In the genomic region with DNA sequence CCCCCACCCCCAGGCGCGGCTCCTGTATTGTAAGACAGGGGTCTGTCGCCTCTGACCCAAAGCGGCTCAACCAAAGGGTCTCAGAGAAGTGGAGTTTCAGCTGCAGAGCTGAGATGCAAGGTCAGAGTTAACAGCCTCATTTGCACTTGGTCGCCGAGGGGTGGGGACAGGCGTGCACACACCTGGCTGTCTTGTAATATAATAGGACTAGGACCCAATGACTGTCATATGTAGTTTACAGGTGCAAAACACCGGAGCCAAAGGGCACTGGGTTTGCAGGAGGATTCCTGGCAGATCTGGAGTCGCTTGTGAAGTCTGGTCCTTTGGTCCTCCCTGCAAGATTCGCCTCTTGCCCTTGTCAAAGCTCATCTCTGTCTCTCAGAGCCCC, we compare ENCODE assay signal across 8 mouse cellular contexts. TPM values are rescaled to one million over a fixed set of nuclear protein-coding genes. Genes with fewer than 3 reads are reported as not detected.
DNase-seq lines count a peak whose midpoint lies in the region; ATAC-seq lines count a peak whose summit lies in the region.

No protein-coding gene starts in this region.

- peak overlapping the region; percentile 99 for H3K4me2 ChIP-seq in embryonic facial prominence, embryonic 15.5 days (replicated peaks)
- peak overlapping the region; percentile 100 for H3K4me2 ChIP-seq in midbrain, embryonic 13.5 days (replicated peaks)

- no peaks in the 10 kb centered on the region for H3K9me3 ChIP-seq in embryonic facial prominence, embryonic 15.5 days (replicated peaks)
- H3K9me3 ChIP-seq in midbrain, embryonic 13.5 days = no peaks in the 10 kb centered on the region

- peaks cover 12% of the 10 kb centered on the region; the same call in 1 of the 2 replicates for H3K27me3 ChIP-seq in embryonic facial prominence, embryonic 15.5 days
- H3K27me3 ChIP-seq in midbrain, embryonic 13.5 days = peaks cover 57% of the 10 kb centered on the region

- no peak; the same call in 1 of the 2 replicates for ATAC-seq in embryonic facial prominence, embryonic 15.5 days (ENCODE audit: insufficient number of reproducible peaks, low FRiP score, low TSS enrichment, low read depth)
- ATAC-seq in midbrain, embryonic 13.5 days = no peak; the same call in 1 of the 2 replicates

- H3K4me1 ChIP-seq in embryonic facial prominence, embryonic 15.5 days = peaks cover 7% of the 10 kb centered on the region; the same call in 1 of the 2 replicates
- peaks cover 12% of the 10 kb centered on the region for H3K4me1 ChIP-seq in midbrain, embryonic 13.5 days (replicated peaks)

- 7% methylated on average over 10 of the region's 10 CpGs for WGBS in embryonic facial prominence, embryonic 15.5 days
- WGBS in midbrain, embryonic 13.5 days = 7% methylated on average over 10 of the region's 10 CpGs

- peak overlapping the region; percentile 65 for H3K4me3 ChIP-seq in embryonic facial prominence, embryonic 15.5 days (replicated peaks)
- H3K4me3 ChIP-seq in midbrain, embryonic 13.5 days (replicated peaks) = peak overlapping the region; percentile 75

- peak; percentile 19 for DNase-seq in kidney, adult 11 months
- DNase-seq in kidney, adult 8-10 months = no peak
- peak; percentile 18 for DNase-seq in kidney, adult 9 months
- DNase-seq in layer of hippocampus, adult 11-12 months (ENCODE audit: low spot score) = no peak
- no peak for DNase-seq in cerebellum, adult 9-10 months
- no peak for DNase-seq in layer of hippocampus, postnatal 14 days (ENCODE audit: low spot score in 2 of 2)

- H3K36me3 ChIP-seq in embryonic facial prominence, embryonic 15.5 days = no peaks in the 10 kb centered on the region
- no peaks in the 10 kb centered on the region for H3K36me3 ChIP-seq in midbrain, embryonic 13.5 days

- no peak overlapping the region for H3K27ac ChIP-seq in embryonic facial prominence, embryonic 15.5 days (replicated peaks)
- no peak overlapping the region for H3K27ac ChIP-seq in midbrain, embryonic 13.5 days

- H3K9ac ChIP-seq in embryonic facial prominence, embryonic 15.5 days = peak overlapping the region; percentile 54
- H3K9ac ChIP-seq in midbrain, embryonic 13.5 days (replicated peaks) = peak overlapping the region; percentile 77

RNA-seq across cellular contexts. Expression of a gene that starts 0.3 kb away (rescaled TPM):
- polyA plus RNA-seq in embryonic facial prominence, embryonic 15.5 days (2015; fragmentation: Nextera tagmentation; extraction: Ambion mirVana) = 27.9 and 30.1 TPM in 2 replicates
- 5.1 and 6.4 TPM in 2 replicates for polyA plus RNA-seq in midbrain, embryonic 13.5 days (2015; fragmentation: Nextera tagmentation; extraction: Ambion mirVana)
- total RNA-seq in layer of hippocampus, postnatal 14 days (2021) = 10 to 100 TPM; 26.3 to 28.1 TPM

RNA-seq across cellular contexts. Expression of a gene that starts 24.8 kb away (rescaled TPM):
- 63.0 and 67.3 TPM in 2 replicates for polyA plus RNA-seq in embryonic facial prominence, embryonic 15.5 days (2015; fragmentation: Nextera tagmentation; extraction: Ambion mirVana)
- 22.0 TPM in 2 replicates for polyA plus RNA-seq in midbrain, embryonic 13.5 days (2015; fragmentation: Nextera tagmentation; extraction: Ambion mirVana)
- total RNA-seq in layer of hippocampus, postnatal 14 days (2021) = 10 to 100 TPM; 41.9 to 45.1 TPM

Comparison
In these comparisons a context has a peak if more than half of its experiments do, and no peak if none do; other contexts are left out.
1. DNase-seq: peak in kidney, adult 11 months (single experiment) and kidney, adult 9 months (single experiment); none in kidney, adult 8-10 months (0 of 2), layer of hippocampus, adult 11-12 months (single experiment), cerebellum, adult 9-10 months (single experiment) and layer of hippocampus, postnatal 14 days (0 of 2).